Mouse (Mus musculus): ENCODE data around the gene Rpl35a.
A peak's percentile ranks its signal among the peaks of the same experiment; 100 is the strongest.
"Not testable (repeated sequence)": the region's sequence is repeated elsewhere in the genome, so short reads cannot be mapped to it uniquely, and the experiment has no call there.

Gene Rpl35a

GRCm38 (mm10) chr16:33056095-33056785, at the start of gene Rpl35a, which contains the start of gene Iqcg:
Gene Rpl35a, plus strand, starts transcription at chr16:33056453.
Gene Iqcg, minus strand, starts transcription at chr16:33056218.
- DNase-seq (ENCODE audit: low read depth) = peak; percentile 96

- no peak for DNase-seq (ENCODE audit: low read depth)
Measured at GRCm38 (mm10) chr16:33006888-33007287, 49.4 kb upstream of the Rpl35a start.

GRCm38 (mm10) chr16:33007436-33007835, 48.8 kb upstream of the Rpl35a start:
- no peak for DNase-seq (ENCODE audit: low read depth)

GRCm38 (mm10) chr16:33010166-33010565, 46.1 kb upstream of the Rpl35a start:
- no peak for DNase-seq (ENCODE audit: low read depth)

DNA sequence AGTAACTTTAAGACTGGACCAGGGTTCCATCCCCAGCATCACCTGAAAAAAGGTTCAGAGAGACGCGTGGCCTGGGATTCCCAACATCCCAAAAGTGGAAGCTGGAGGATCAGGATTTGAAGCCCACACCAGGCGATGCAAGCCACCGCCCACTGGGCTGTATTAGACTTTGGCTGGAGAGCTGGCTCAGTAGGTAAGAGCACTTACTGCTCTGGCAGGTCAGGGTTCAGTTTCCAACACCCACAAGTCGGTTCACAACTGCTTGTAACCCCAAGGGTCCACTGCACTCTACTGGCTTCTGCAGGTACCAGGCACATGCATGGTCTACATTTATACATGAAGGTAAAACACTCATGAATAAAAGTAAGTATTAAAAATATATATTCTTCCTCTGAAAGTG, 42.5 kb upstream of the Rpl35a start:
- no peak for DNase-seq (ENCODE audit: low read depth)

- DNase-seq (ENCODE audit: low read depth) = no peak
Measured at GRCm38 (mm10) chr16:33014921-33015320, 41.3 kb upstream of the Rpl35a start.

DNA sequence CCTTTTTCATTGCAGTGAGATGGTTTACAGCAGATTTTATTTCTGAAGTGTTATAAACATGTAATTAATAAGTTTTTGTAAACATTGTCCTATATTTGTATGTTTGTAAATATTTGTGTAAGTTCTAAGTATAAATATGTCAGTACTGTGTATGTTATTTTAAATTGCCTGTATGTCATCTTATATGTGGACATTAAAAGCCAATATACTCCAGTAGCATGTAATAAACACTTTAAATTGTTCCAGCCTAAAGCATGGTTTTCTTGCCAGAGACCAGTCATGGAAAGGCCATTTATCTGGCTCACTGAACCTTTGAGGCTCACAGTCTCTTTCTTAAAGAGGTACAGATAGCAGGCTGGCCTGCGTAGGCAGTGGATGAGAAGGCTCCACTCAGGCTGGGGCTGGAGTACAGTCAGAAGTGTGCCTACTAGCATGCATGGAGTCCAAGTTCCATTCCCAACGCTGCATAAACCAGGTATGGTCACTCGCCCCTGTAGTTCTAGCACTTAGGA, 40.8 kb upstream of the Rpl35a start:
- no peak for DNase-seq (ENCODE audit: low read depth)

- no peak for DNase-seq (ENCODE audit: low read depth)
Measured at GRCm38 (mm10) chr16:33015986-33016385, 40.3 kb upstream of the Rpl35a start.

DNA sequence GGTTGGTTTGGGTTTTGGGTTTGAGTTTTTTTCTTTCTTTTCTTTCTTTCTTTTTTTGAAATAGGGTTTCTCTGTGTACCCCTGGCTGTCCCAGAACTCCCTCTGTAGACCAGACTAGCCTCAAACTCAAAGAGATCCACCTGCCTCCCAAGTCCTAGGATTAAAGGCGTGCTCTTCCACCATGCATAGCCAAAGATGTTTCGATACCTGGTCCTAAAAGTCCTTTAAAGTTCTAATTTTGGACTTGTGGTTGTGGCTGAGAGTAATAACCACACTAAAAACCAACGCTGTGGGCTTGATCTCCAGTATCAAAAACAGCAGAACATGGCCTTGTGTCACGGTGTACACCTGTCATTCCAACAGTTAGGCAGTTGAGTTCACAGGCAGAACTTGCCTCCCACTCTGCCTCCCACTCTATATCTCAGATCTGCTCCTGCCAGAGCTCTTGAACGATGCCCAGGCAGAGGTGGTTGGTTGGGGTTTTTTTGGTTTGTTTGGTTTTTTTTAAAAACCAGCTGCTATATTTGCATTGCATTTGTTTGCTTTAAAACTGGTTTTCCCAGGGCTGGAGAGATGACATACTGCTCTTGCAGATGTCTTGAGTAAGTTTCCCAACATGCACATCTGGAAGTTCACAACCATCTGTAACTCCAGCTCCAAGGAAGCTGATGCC, 38.4 kb upstream of the Rpl35a start:
- DNase-seq (ENCODE audit: low read depth) = no peak

GRCm38 (mm10) chr16:33019117-33019770, 37.0 kb upstream of the Rpl35a start:
- no peak for DNase-seq (ENCODE audit: low read depth)

- DNase-seq (ENCODE audit: low read depth) = no peak
Measured at GRCm38 (mm10) chr16:33021381-33021780, 34.9 kb upstream of the Rpl35a start.

GRCm38 (mm10) chr16:33023750-33024149, 32.5 kb upstream of the Rpl35a start:
- peak; percentile 89 for DNase-seq (ENCODE audit: low read depth)

GRCm38 (mm10) chr16:33024456-33025104, 31.7 kb upstream of the Rpl35a start:
- peak; percentile 18 for DNase-seq (ENCODE audit: low read depth)

GRCm38 (mm10) chr16:33026357-33026756, 29.9 kb upstream of the Rpl35a start:
- peak; percentile 19 for DNase-seq (ENCODE audit: low read depth)

DNA sequence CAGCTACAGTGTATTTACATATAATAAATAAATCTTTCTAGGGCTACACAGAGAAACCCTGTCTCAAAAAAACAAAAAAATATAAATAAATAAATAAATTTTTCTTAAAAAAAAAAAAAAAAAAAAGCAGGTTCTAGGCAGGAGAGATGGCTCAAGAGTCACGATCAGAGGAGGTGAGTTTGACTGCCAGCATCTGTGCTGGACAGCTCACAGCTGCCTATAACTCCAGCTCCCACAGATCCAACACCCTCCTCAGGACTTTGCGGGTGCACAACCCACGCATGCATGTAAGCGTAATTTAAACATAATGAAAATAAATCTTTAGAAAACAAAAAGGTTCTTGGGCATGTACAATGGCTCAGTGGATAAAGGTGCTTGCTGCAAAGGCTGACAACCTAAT, 20.2 kb upstream of the Rpl35a start:
- no peak for DNase-seq (ENCODE audit: low read depth)

GRCm38 (mm10) chr16:33042682-33043081, 13.6 kb upstream of the Rpl35a start:
- DNase-seq (ENCODE audit: low read depth) = no peak

DNA sequence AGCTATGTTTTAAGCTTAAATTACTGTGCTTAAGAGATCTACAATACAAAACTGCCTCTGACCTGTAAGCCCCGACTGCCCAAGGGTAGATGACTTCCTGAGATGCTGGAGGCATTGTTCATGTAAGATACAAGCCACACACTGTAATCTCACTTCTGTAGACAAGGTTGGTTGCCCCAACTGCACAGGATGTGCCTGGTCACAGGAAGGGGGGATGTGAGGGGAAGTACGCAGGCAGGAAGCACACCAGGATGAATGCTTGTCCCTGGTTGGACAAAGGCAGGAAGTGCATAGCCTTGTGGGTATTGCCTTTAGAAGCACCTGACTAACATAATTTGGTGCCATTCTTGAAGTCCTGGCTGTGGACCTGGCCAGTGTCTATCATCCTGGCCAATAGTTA, 13.0 kb upstream of the Rpl35a start:
- DNase-seq (ENCODE audit: low read depth) = peak; percentile 30

- no peak for DNase-seq (ENCODE audit: low read depth)
Measured at GRCm38 (mm10) chr16:33048004-33048403, 8.2 kb upstream of the Rpl35a start.

DNA sequence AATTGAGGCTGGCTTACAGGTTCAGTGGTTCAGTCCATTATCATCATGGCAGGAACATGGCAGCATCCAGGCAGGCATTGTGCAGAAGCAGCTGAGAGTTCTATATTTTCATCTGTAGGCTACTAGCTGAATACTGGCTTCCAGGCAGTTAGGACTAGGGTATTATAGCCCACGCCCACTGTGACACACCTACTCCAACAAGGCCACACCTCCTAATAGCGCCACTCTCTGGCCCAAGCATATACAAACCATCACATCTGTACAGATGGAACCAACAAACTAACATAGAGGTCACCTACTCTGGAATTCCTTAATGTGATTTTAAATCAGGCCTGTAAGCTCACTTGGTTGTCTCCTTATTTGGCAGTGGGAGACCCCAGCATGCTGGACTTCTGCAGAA, 7.6 kb upstream of the Rpl35a start:
- DNase-seq (ENCODE audit: low read depth) = no peak

GRCm38 (mm10) chr16:33049809-33050208, 6.4 kb upstream of the Rpl35a start:
- no peak for DNase-seq (ENCODE audit: low read depth)

DNA sequence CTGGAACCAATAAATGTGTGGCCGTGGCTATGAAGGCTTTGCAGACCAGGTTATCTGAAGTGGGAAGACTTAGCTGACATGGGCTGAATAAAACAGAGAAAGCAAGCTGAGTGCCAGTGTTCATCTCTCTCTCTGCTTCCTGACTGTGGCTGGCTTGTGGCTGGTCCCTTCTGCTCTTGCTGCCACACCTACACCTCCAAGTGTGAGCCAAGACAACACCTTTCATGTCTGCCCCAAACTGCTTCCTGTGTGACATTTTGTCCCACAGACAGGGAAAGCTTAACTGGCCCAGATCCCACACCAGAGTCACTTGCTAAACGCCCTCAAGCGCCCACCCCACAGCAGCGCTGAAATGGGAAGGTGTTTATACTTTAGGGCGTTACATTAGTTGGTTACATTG, 3.1 kb upstream of the Rpl35a start:
- peak; percentile 39 for DNase-seq (ENCODE audit: low read depth)

DNA sequence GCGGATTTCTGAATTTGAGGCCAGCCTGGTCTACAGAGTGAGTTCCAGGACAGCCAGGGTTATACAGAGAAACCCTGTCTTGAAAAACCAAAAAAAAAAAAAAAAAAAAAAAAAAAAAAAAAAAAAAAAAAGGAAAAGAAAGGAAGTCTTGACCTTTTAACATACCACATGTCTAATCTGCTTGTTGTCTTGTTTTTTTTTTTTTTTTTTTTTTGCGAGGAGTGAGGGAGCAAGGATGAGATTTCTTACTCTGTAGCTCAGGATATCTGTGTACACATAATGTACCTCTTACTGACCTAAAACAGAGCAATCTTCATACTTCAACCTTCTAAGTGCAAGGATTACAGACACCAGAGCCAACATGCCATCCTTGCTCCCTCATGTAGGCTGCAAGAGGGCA, 1.3 kb upstream of the Rpl35a start:
- DNase-seq (ENCODE audit: low read depth) = not testable (repeated sequence)

Measured in naive thymus-derived CD4-positive, alpha-beta T cell, adult 2 months (primary cell).